Mouse (Mus musculus): ENCODE measurements around the gene Kctd10.

Kctd10 gene

DNA sequence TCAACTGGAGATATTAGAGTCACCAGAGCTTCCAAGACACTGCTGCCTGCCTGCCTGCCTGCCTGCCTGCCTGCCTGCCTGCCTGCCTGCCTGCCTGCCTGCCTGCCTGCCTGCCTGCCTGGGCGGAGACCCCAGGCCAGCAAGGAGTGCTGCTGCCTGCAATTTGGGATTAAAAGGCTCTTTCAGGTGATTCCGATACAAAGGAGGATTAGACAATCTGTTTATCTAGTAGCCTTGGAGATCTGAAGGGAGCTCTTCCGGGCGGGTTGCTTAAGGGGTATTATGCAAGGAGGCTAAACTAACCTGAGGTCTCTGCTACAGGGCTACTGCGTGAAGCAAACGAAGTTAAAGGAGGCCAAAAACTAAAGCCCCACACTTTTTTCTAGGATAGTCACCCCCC lies 1.4 kb downstream of the Kctd10 start:
- no peak for DNase-seq (ENCODE audit: low spot score)

DNA sequence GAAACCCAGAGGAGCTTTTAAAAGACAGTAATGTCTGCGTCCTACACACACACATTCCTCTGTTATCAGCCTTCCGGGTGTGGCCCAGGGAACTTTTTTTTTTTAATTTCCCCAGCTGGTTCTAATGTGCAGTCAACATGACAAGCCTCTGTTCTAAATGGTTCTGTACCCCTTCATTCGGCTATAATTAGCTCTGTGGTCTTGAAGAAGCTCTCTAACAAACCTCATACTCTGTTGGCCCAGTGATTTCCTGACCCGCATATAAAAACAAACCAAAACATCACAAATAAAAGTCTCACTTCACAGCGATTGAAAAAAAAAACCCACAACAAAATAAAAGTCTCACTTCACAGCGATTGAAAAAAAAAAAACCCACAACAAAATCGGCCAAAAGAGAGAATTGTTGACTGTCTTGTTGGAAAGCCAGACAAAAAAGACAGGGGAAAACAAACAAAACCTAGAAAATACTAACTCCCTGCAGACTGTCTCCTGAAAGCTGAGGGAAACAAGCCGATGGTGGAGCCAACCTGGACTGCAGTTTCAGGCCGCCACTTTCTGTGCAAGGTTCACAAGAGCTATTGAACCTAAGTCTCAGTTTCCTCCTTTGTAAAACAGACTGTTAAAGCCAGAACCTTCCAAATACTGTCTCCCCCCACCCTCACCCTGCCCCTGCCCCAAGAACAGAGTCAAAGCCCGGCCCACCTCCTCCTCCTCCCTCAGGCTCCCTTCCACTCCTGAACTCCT lies 2.0 kb downstream of the Kctd10 start:
- DNase-seq (ENCODE audit: low spot score): no peak

DNA sequence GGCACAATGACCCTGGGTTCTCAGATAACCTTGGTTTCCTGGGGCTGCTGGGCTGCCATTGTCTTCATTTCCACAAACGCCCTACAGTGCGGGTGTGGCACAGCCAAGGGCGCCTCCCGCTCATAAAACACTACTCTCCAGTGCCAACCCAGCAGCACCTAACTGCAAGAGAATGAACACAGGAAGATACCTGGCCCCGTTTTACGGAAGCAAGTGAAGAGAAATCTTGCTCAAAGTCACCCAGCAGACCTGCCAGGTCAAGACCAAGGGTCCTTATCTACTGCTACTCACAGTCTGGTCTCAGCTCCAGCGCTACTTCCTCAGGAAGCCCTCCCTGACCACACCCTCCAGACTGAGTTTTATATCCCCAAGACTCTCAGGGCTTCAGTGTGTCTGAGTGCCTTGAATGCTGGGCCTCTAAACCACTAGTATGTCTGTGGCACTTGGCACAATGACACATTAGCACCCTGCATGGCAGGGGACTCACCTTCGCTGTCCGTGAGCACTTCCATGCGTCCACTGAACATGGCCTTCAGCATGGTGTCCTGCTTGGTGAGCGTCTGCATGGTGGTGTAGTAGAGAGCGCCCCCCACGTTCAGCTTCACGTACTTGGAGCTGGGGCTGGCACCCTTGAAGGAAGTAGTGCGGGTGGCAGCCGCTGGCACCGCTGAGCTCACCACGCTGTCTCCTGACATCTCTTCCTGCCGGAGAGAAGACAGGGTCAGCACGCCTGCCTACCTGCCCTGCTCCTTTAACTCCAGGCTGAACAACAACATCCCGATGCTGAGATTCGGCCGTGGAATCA lies 5.7 kb downstream of the Kctd10 start:
- no peak for DNase-seq (ENCODE audit: low spot score)

DNA sequence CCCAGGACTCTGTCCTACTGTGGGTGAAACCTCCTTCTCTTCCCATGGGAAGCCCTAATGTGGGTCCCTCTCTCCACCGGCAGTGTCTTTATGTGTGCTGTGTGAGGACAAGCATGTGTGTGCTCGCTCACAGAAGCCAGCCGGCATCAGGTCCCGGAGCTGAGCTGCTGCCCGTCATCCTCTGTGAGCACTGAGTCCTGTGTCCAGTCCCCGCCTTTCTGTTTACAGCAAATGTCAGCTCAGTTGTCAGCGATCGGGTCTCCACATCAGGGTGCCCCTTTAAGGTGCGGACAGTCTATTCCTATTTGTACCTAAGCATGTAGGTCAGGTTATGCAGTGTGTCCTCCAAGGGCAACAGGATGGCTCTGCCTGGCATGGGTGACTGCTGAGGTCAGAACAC lies 6.7 kb downstream of the Kctd10 start:
- no peak for DNase-seq (ENCODE audit: low spot score)

DNA sequence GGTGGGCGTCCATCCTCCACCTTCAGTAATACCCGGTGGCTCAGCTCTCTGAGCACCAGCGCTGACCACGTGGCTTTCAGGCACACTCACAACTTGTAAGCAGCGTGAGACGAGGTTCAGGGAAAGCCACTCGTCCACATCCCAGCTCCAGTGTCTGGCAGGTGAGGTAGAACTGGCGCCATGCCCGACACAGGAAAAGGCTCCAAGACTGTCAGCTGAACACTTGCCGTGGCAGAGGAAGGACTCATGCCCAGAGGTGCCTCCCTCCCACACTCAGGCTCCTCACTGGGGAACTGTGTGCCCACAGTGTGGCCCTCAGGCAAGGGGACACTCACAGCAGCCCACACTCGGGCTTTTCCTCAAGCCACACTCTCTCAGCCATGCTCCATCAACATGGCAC lies 7.1 kb downstream of the Kctd10 start:
- DNase-seq (ENCODE audit: low spot score): no peak

DNA sequence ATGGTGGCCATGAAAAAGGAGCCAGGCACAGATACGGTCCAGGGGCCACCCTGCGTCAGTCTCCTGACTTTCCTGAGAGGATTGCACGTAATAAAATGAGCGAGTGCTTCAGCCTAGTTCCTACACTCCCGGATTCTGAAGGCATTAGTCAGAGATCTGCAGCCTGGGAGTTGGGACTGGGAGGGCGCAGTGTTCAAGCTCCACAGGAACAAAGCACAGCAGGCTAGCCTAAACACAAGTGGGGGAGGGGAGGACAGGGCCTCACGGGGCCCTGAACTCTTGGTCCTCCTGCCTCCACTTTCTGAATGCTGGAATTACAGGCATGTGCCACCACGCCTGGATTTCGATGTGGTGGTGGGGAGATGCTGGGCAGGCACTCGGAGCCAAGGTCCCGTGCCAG lies 7.7 kb downstream of the Kctd10 start:
- DNase-seq (ENCODE audit: low spot score): no peak

DNA sequence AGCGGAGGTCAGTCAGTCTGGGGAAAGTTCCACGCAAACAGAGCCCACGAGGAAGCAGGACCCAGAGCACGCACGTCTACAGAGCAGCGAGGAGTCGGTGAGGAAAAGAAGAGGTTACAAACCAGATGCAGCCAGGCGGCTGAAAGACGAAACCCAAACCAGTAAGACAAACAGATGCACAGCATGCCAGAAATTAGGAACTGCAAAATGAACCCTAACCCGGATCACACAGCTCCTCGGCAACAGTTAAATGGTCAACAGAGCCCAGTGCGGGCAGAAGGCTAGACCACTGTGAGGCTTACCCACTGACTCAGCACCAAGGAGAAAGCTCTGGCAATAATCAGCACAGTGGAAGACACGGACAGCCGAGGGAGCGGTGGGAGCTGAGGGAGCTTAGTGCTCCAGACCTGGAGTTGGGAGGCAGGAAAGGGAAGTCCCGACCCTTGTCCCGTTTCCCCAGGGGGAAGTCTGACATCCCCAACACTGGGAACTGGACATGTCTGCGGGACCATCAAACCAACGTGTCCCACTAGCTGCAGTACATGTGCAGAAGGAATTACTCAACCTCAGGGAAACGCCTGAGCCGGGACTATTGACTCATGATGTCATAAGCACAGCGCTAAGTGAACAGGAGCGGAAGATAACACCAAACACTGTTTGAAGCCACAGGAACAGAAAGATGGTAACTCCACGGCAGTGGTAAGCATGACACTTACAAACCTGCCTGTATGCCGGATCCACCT lies 8.4 kb downstream of the Kctd10 start:
- DNase-seq (ENCODE audit: low spot score): no peak

DNA sequence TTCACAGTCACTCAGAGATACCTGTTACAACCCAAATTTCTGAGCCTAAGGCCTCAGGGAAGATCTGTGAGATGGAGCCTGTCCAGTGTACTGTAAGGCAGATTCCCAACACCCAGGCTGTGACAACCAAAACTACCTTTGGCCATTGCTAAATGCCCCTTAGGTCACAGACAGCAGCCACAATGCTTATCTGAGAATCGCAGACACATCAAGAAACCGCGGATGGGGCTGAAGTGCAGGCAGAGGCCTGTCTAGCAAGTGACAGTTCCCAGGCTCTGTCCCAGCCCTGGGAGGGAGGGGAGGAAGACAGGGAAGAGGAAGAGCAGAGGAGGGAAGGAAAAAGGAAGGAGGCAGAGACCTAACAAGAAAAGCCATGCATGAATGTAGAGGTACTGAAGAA lies 9.0 kb downstream of the Kctd10 start:
- DNase-seq (ENCODE audit: low spot score): no peak

DNA sequence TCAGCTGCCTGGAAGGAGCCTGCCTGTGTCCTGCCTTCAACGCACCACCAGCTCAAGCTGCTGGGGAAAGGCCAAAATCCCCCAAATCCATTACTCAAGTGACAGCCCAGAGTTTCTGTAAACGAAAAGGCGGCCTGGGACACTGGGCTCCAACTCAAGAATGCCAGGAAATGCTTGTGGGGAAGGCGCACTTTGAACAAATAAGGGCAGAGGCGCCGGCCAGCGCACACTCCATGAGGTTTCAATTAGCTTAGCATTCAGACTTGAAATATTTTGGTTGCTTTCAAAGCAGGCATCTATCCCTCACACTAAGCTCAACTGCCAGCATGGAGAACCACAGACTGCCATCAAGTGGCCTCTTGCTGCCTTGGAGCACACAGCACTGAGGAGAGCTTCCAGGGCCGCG lies 9.9 kb downstream of the Kctd10 start:
- DNase-seq (ENCODE audit: low spot score): no peak

DNA sequence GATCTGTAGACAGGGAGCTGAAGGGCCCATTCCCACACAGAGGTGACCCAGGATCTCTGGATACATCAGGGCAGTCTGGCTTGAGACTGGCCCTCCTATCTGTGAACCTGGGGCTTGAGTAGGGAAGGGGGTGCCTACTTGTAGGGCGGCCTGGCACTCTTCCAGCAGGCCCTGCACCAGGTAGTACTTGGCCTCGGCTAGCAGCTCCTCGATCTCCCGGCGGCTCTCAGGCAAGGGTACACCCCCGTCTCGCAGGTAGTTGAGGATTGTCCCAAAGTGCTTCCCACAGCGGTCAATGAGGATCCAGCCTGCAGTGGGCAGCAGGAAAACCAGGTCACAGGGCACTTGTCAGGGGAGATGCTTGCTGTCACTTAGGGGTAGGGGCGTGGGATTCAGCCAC lies 10.4 kb downstream of the Kctd10 start:
- no peak for DNase-seq (ENCODE audit: low spot score)

DNA sequence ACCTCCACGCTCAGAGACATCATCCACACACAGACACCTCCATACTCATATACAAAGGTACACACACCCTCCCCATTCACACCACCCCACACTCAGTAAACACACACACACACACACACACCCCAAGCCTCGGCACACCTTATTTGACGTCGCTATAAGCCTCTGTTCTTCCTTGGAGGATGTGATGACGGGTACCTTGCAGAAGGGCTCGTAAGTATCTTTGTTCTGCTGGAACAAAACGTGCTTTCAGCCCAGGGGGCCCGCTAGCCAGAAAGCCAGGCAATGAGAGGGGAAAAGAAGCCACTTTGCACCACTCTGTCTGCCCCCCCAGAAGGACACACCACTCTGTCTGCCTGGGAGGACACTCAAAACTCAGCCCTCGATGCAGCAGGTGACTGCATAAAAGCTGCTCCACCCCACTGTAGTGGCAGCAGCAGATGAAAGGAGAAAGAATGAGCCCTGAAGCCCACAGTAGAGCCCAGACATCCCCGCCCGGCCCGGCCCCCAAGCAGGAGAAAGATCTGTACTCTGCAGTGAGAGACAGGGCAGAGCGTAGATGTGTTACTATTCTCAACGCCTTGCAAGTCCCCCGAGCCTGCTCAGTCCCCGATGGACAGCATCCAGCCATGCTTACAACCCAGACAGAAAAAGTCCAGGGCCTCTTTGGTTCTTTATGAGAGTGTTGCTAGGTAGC lies 11.4 kb downstream of the Kctd10 start:
- DNase-seq (ENCODE audit: low spot score): no peak

DNA sequence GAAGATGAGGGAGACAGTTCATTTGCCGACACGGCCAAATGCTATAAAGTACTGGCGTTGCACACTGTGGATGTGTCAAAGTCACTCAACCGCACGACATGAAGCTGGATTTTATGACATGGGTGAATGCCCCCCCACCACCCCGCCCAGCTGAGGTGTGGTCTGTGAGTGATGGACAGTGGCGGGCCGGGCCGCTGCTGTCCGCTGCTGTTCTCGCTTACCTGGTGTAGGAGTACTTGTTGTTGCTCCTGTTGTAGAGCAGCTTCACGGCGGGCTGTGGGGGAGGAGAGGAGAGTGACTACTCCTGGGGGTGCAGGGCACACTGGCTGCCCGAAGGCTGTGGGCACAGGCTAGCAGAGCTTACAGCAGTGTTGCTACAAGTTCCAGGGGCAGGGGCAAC lies 12.2 kb downstream of the Kctd10 start:
- no peak for DNase-seq (ENCODE audit: low spot score)

DNA sequence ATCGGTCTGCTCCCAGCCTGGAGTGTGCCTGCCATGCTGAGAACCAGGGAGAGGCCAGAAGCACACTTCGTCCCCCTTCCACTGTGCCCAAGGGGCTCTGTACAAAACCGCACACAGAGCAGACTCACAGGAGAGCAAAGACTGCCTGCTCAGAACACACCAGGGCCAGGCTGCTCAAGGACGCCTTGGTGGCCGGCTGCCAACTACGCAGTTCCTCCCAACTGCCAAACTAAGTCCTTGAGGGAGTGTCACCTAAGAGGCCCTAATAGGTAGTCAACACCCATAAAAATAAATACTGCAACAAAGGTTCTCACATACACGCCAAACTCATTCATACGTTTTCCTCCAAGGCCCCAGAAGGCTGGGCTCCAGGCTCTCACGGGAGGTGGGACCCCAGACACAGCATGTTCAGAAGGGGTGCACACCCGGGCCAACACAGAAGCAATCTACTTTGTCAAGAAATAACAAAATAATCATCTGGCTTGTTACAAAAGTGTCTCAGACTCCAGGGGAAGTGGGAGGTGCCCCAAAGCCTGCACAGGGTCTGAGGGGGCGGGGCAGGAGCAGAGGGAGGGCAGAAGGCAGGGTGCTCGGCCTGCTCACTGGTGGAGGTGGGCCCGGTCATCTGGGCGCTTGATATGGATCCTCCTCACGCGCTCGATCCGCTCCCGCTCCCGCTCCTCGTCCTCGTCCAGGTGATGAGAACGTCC lies 15.1 kb downstream of the Kctd10 start:
- peak; percentile 81 for DNase-seq (ENCODE audit: low spot score)

DNA sequence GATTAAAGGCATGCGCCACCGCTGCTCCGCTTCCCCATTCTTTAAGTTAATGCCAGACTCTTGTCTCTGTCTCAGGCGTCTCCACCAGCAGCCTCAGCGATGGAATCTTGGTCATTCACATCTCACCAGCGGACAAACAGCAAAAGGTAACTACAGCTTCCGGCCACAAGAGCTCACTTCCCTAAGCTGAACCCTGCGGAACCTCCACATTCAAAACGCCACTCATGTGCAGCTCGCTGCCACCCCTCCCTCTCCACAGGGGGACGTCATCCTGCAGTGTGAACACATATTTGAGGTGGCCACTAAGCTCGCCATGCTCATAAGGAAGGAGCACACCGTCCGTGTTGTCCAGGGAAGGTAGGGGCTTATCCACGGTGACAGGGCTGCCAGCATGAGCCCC lies 19.3 kb downstream of the Kctd10 start:
- DNase-seq (ENCODE audit: low spot score): no peak

DNA sequence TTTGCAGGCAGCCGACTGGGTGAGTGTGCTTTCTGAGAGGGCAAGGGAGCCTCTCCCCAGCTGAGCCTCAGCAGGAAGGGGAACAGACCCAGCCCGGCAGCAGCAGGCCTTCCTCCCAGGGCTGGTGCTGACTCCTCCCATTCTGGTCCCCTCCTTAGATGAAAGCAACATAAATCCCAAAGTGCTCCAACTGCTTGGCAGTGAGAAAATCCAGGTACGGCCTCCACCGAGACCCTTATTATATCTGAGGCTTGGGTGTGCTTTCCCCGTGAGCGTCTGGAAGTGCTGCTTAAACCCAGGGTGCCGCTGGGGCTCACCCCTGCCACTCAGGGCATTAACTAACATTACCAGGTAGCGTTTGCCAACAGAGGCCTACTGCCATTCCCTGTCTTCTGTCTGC lies 20.7 kb downstream of the Kctd10 start:
- DNase-seq (ENCODE audit: low spot score): no peak

DNA sequence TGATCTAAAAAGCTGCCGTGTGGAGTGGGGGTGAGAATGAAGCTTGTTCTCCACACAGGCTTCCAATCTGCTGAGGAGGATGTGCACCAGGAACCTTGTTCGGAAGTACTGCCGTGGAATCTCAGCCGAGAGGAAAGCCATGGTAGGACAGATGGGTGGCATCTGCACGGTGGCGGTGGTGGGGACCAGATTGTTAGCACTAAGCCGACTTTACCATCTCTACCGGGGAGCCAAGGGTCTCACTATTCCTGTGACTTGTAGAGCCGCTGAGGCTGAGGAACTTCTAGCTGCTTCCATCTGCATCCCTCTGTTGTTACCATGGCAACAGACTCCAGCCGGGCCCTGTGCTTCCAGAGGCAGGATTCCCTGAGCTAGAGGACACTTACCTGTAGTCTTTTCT lies 21.5 kb downstream of the Kctd10 start:
- no peak for DNase-seq (ENCODE audit: low spot score)

DNA sequence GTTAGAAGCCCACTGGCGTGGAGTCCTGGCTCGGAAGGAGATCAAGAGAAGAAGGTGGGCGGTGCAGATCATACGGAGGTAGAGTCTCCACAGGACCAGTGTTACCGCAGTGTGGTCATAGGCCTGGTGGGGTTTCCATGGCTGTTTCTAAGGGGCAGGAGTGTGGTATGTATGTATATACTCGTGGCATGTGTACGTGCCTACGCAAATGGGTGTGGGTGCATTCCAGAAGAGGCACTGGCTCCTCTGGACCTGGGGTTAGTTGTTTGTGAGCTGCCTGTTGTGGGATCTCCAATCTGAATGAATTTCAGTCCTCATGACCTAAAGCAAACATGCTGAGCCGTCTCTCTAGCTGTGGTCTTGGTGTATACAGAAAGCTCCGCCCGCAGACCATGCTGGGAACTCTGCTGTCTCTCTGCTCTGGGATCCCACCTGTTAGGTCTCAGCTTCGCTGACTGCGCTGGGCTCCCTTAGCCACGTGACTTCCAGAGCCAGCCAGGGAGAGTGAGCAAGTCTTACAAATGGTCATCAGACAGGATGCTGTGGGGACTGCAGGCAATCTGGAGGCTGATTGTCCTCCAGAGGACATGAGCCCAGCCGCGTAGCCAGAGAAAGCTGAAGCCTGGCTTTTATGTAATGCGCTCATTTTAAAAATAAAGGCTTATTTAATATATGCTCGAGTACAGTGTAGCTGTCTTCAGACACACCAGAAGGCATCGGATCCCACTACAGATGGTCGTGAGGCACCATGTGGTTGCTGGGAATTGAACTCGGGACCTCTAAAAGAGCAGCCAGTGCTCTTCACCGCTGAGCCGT lies 23.2 kb downstream of the Kctd10 start:
- no peak for DNase-seq (ENCODE audit: low spot score)

DNA sequence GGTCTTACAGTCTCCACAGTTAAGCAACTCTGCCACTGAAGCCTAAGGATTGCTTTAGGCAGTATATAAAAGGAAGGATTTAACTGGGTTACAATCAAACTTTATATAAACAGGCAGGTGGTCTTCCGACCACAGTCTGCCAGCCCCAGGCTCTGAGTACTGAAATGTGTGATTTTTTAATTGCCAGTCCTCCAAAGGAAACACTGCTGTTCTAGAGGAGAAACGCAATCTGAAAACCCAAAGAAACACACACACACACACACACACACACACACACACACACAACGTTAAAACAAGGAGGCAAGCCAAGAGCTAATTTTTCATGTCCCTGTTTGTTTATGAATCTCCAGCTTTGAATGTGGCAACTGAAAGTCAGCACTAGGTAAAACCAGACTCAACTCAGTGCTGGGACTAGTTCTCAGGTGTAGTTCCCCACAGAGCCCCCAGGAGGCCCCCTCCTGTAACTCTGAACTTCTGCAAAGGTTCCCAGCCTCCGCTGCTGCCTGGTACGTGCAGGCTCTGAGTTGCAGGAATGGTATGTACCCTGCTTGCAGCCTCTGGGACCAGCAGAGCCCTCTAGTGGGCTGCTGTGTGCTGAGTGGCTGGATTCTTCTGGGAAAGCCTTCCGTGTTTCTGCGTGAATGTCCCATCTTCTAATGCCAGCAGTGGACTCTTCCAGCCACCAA lies 23.9 kb downstream of the Kctd10 start:
- DNase-seq (ENCODE audit: low spot score): peak; percentile 78

DNA sequence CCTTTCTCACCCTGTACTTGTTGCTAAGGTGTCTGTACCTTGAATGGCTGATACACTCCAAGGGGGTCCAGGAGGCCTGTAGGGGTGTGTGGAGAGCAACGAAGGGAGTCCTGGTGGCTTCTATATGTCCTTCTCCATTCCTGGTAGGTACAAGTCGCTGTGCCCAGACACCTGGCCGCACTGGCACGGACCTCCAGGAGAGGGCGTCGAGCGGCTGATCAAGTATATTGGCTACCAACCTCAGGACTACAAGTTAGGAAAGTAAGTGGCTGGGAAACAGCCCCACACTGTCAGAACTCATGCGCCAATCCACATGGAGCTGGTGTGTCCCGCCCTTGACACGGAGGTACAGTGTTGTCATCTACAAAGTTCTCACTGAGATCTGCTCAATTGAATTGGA lies 28.8 kb downstream of the Kctd10 start:
- no peak for DNase-seq (ENCODE audit: low spot score)

DNA sequence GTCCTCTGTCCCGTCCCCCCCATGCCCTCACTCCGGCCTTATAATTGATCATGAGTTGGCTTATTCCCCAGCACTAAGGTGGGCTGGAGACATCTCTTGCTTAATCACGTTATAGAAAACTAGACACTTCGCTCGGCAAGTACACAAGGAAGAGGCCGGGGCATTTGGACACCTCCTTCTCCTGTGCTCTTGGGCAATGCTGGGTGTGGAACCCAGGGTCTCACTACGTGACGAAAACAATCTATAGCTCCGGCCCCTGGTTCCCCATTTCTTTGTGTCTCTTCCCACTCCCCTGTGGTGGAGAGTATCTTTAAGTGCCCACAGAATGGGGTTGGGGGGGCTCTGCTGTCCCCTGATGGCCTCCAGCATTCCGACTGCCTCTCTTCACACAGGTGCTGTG lies 33.3 kb downstream of the Kctd10 start:
- no peak for DNase-seq (ENCODE audit: low spot score)

All from testis, postnatal 14 days (tissue).